Mouse (Mus musculus) liver, embryonic 14.5 days (tissue): Measurements from ENCODE around the gene Exoc4.

ENCODE experiments used
- CTCF ChIP-seq: IDR thresholded peaks from 2 replicates; pipeline ENCODE4 v1.5.1; 2016; ENCODE audit warnings: antibody characterized with exemption, low read depth, control low read depth
- EP300 ChIP-seq: IDR thresholded peaks from 2 replicates; pipeline ENCODE4 v1.6.1; 2016; ENCODE audit warnings: antibody characterized with exemption, low read depth

- TF ChIP-seq CTCF (no peak), EP300 (no peak)
Observed at GRCm38 (mm10) chr6:33738857-33739291, 490.0 kb downstream of the Exoc4 start.
